Mouse (Mus musculus) intestine, postnatal 0 days (tissue): ENCODE results near the gene Vwa3a. TPM values are rescaled to one million over a fixed set of nuclear protein-coding genes. Genes with fewer than 3 reads are reported as not detected.
A peak's percentile ranks its signal among the peaks of the same experiment; 100 is the strongest.

Experiments used
- ATAC-seq: fragments of 200-750 bp; cut with Nextera tagmentation; 2 replicates; pipeline ENCODE4 v1.8.0; 2017; ENCODE audit warnings: mild to moderate bottlenecking, moderate TSS enrichment, moderate library complexity
- H3K27ac ChIP-seq: fragments of 300-500 bp; sonication (generic); 2 replicates; pipeline ENCODE4 v1.5.1; 2014; ENCODE audit warnings: mild to moderate bottlenecking, low read depth, low read length, moderate library complexity
- H3K27me3 ChIP-seq: fragments of 300-500 bp; sonication (generic); replicated peaks from 2 replicates; pipeline ENCODE4 v1.6.1; 2014; ENCODE audit warnings: low read length, mixed read lengths; ENCODE audit not compliant: control insufficient read depth, insufficient read depth
- H3K36me3 ChIP-seq: fragments of 300-500 bp; sonication (generic); 2 replicates; pipeline ENCODE4 v1.6.1; 2014; ENCODE audit warnings: mild to moderate bottlenecking, moderate library complexity; ENCODE audit not compliant: control insufficient read depth, insufficient read depth
- H3K4me1 ChIP-seq: fragments of 300-500 bp; sonication (generic); replicated peaks from 2 replicates; pipeline ENCODE4 v1.6.1; 2014; ENCODE audit warnings: antibody characterized with exemption, low read length, mixed read lengths; ENCODE audit not compliant: control insufficient read depth, insufficient read depth
- H3K4me2 ChIP-seq: fragments of 300-500 bp; sonication (generic); replicated peaks from 2 replicates; pipeline ENCODE4 v1.6.1; 2014; ENCODE audit warnings: low read depth, mild to moderate bottlenecking, moderate library complexity
- H3K4me3 ChIP-seq: fragments of 300-500 bp; sonication (generic); 2 replicates; pipeline ENCODE4 v1.5.1; 2014; ENCODE audit warnings: low read depth, low read length
- H3K9ac ChIP-seq: fragments of 300-500 bp; sonication (generic); 2 replicates; pipeline ENCODE4 v1.6.1; 2014; ENCODE audit warnings: mild to moderate bottlenecking, low read depth, low read length
- H3K9me3 ChIP-seq: fragments of 300-500 bp; sonication (generic); 2 replicates; pipeline ENCODE4 v1.6.1; 2016; ENCODE audit warnings: mixed run types; ENCODE audit not compliant: control insufficient read depth
- CTCF ChIP-seq: sonication (generic); IDR thresholded peaks from 2 replicates; pipeline ENCODE4 v1.5.1; 2016; ENCODE audit warnings: low read depth, mild to moderate bottlenecking, control low read depth, antibody characterized with exemption, moderate library complexity
- WGBS: fragments of 180-500 bp; shearing (Covaris S2); extraction: QIAGEN DNeasy Blood & Tissue Kit; methylation state at CpG from one replicate; pipeline ENCODE4 v1.1.7; 2014; 5-methylcytosine and 5-hydroxymethylcytosine counted together
- polyA plus RNA-seq: library from polyadenylated mRNA; unstranded; fragments of >200 nt; fragmentation: Nextera tagmentation; extraction: Ambion mirVana; gene quantifications from 2 replicates; pipeline ENCODE4 v1.2.1, GENCODE M21; 2015

Gene Vwa3a
- polyA plus RNA-seq, 1 experiment from 2014 or later, result 0.25 TPM

DNA sequence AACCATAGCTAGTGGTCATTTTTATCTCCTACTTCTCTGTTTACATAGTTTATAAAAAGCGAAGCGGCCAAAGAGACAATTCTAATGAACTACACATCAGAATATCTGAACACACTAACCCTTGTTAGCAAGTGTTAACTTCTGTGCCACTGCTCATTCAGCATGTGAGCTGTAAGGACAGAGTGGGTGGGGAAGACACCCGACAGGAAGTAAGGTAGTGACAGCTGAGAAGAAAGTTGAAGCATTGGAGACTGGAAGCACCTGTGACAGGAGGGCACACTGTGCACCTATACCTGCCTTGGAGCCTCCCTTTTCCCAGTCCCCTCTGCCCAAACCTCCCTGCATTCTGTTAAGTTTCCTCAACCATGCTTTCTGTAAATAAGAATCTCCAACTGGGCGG is 17.1 kb upstream of the Vwa3a start:
- TF ChIP-seq CTCF, result no peak
- Histone ChIP-seq H3K4me3 (no peak overlapping the region), H3K4me1 (no peaks in the 10 kb centered on the region), H3K36me3 (no peaks in the 10 kb centered on the region), H3K27ac (no peak overlapping the region), H3K4me2 (no peak overlapping the region), H3K27me3 (no peaks in the 10 kb centered on the region), H3K9ac (no peak overlapping the region), H3K9me3 (no peaks in the 10 kb centered on the region)
- 74% methylated on average over 4 of the region's 4 CpGs for WGBS
- ATAC-seq, result no peak

DNA sequence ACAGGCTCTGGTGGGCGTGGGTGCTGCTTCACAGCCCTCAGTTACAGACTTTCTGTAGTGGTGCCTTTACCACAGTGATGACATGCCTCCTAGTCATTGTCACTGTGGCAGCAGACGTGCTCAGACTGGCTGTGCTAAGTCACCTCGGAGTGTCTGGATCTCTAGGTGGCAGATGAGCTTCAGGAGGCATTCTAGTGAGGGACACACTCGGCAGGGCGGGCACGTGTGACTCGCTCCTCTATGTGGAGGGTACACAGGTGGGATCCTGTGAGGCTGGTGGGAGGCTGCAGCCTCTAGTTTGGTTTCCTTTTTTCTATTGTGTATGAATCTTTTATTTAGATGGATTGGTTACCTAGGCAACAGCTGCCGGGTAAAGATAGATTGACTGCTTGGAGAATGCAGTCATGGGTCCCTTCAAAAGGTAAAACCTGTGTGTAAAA is 16.3 kb upstream of the Vwa3a start:
- Histone ChIP-seq H3K27ac (no peak overlapping the region), H3K9me3 (no peaks in the 10 kb centered on the region), H3K4me1 (no peaks in the 10 kb centered on the region), H3K9ac (no peak overlapping the region), H3K4me2 (no peak overlapping the region), H3K4me3 (no peak overlapping the region), H3K27me3 (no peaks in the 10 kb centered on the region), H3K36me3 (no peaks in the 10 kb centered on the region)
- TF ChIP-seq CTCF, result no peak
- 78% methylated on average over 8 of the region's 8 CpGs for WGBS
- ATAC-seq, result no peak

DNA sequence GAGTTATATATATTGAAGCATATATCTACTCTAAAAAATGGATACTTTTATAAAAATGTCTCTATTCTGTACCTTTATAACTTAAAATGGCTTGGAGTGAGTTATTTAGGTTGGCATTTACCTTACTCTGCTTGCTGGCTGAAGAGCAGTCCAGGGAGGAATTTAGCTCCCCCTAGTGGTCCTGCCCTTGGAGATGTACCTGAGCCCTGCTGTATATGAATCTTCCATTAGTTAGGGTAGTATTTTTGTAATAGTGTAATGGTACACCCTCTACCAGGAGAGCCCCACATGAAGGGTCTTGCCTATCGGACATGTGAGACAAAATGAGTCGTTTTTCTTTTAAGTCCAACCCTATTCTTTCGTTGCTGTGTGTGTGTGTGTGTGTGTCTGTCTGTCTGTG is 11.5 kb upstream of the Vwa3a start:
- Histone ChIP-seq H3K36me3 (0 out of 2 replicates have a peak, but pooled peaks cover 4% of the 10 kb centered on the region), H3K27ac (no peak overlapping the region), H3K4me1 (no peaks in the 10 kb centered on the region), H3K4me2 (no peak overlapping the region), H3K4me3 (no peak overlapping the region), H3K9ac (no peak overlapping the region), H3K9me3 (no peaks in the 10 kb centered on the region), H3K27me3 (no peaks in the 10 kb centered on the region)
- no peak for ATAC-seq
- WGBS, result 93% methylated on average over 3 of the region's 3 CpGs
- TF ChIP-seq CTCF, result peak; percentile 79

DNA sequence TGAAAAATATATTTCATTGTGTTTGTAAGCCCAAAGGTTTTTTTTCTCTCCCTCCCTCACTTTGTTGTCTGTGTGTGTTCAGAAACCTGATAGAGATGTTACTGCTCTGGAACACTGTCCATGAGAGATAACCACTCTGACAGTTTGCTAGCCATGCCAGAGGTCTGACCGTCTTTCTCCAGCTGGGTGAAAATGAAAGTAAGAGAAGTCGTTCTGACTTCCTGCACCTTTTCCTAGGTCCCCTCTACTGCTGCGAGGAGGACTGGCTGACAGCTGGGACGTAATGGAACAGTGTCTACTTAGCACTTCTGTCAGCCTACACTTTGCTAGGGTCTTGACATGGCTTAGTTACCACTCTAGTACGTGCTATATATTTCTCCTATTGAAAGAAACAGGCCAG is 9.5 kb upstream of the Vwa3a start:
- no peak for TF ChIP-seq CTCF
- no peaks in the 10 kb centered on the region for H3K9me3 ChIP-seq
- 45% methylated on average over 5 of the region's 5 CpGs for WGBS
- H3K9ac ChIP-seq, result no peak overlapping the region
- H3K27me3 ChIP-seq, result no peaks in the 10 kb centered on the region
- H3K27ac ChIP-seq, result no peak overlapping the region
- no peak overlapping the region for H3K4me3 ChIP-seq
- H3K36me3 ChIP-seq, result 0 out of 2 replicates have a peak, but pooled peaks cover 8% of the 10 kb centered on the region
- no peak for ATAC-seq
- no peaks in the 10 kb centered on the region for H3K4me1 ChIP-seq
- H3K4me2 ChIP-seq, result peak overlapping the region; percentile 31

DNA sequence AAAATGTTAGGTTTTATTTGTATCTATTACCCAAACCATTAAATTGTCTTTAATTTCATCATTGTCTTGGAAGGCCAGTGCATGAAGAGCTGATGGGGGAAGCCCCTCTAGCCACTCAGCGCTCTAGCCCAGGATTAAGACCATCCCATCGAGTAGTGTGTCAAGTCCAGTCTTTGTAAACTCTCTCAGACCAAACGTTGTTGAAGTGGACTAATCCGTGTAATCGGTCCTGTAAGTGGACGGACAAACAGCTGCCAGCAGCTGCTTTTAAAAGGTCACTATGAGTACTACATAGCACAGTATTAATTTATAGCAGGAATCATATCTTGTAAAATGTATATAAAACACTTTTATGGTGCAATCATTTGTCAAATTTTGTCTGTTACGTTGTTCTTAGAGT is 6.2 kb upstream of the Vwa3a start:
- Histone ChIP-seq H3K9ac (no peak overlapping the region), H3K4me3 (no peak overlapping the region), H3K4me1 (no peaks in the 10 kb centered on the region), H3K36me3 (0 out of 2 replicates have a peak, but pooled peaks cover 8% of the 10 kb centered on the region), H3K27me3 (no peaks in the 10 kb centered on the region), H3K9me3 (no peaks in the 10 kb centered on the region), H3K27ac (no peak overlapping the region), H3K4me2 (no peak overlapping the region)
- ATAC-seq, result no peak
- 57% methylated on average over 7 of the region's 7 CpGs for WGBS
- no peak for TF ChIP-seq CTCF

DNA sequence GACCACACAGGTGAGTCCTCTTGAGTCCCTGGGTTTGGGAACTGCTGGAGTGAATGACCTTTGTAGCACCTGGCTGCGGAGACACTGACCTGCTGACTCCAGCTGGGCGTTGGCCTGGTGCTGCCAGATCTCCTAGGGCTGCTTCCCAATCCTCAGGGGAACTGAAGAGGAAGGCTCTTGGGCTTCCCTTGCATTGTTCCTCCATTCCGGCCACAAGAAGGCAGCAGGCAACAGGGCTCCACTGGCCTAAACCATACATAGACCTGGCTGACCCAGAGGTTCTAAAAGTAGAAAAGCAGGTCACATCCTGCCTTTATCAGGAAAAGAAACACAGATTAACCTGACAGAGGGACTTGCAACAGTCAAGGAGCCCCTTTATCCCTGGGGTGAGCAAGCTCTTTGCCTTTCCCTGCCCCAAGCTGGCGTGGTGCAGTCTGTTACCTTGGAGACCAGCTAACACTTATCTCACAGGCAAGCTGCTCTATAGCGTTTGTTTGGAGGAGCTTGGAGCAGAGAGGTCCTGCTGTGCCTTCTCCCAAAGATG is 512 bp downstream of the Vwa3a start:
- Histone ChIP-seq H3K4me3 (no peak overlapping the region), H3K4me1 (no peaks in the 10 kb centered on the region), H3K36me3 (no peaks in the 10 kb centered on the region), H3K27me3 (no peaks in the 10 kb centered on the region), H3K9me3 (no peaks in the 10 kb centered on the region), H3K27ac (no peak overlapping the region), H3K9ac (no peak overlapping the region), H3K4me2 (no peak overlapping the region)
- WGBS, result 17% methylated on average over 5 of the region's 5 CpGs
- peak; percentile 36; the same call in 1 of the 2 replicates for TF ChIP-seq CTCF
- no peak for ATAC-seq
